Mouse (Mus musculus): ENCODE data around the gene Dctpp1. TPM values are rescaled to one million over a fixed set of nuclear protein-coding genes. Genes with fewer than 3 reads are reported as not detected.

Gene Dctpp1
- polyA plus RNA-seq, 1 experiment from 2014 or later: 136 TPM

- H3K4me3 ChIP-seq (replicated peaks): peak overlapping the region; percentile 83
- ATAC-seq (ENCODE audit: low read depth): peak; percentile 63; the same call in 1 of the 2 replicates
- H3K36me3 ChIP-seq: peaks cover 25% of the 10 kb centered on the region
- peaks cover 39% of the 10 kb centered on the region for H3K4me1 ChIP-seq (replicated peaks)
- DNase-seq: no peak
- H3K9ac ChIP-seq: peak overlapping the region; percentile 89
- peak overlapping the region; percentile 91 for H3K27ac ChIP-seq
- no peaks in the 10 kb centered on the region for H3K9me3 ChIP-seq (replicated peaks)
- 15% methylated on average over 26 of the region's 33 CpGs for WGBS (ENCODE audit: insufficient replicate concordance)
- no peaks in the 10 kb centered on the region for H3K27me3 ChIP-seq
- H3K4me2 ChIP-seq: peak overlapping the region; percentile 98
These were observed 15.6 kb downstream of the Dctpp1 start for GRCm38 (mm10) chr7:127244658-127245510.

GRCm38 (mm10) chr7:127243870-127244657 lies 16.4 kb downstream of the Dctpp1 start, which contains the start of gene Zfp771:
TSS of gene Zfp771 (plus strand) at chr7:127244274.
- Histone ChIP-seq H3K4me2 (peak within 1 kb of the TSS; percentile 98), H3K4me1 (replicated peaks) (peaks cover 39% of the 10 kb centered on the region), H3K36me3 (peaks cover 18% of the 10 kb centered on the region), H3K9ac (peak within 1 kb of the TSS; percentile 89), H3K27ac (peak within 1 kb of the TSS; percentile 93), H3K9me3 (replicated peaks) (no peaks in the 10 kb centered on the region), H3K4me3 (replicated peaks) (peak within 1 kb of the TSS; percentile 83), H3K27me3 (no peaks in the 10 kb centered on the region)
- DNase-seq: peak; percentile 92
- ATAC-seq (ENCODE audit: low read depth): peak; percentile 95
- 1% methylated on average over 55 of the region's 56 CpGs for WGBS (ENCODE audit: insufficient replicate concordance)

- Histone ChIP-seq H3K4me3 (replicated peaks) (peak overlapping the region; percentile 83), H3K9me3 (replicated peaks) (no peaks in the 10 kb centered on the region), H3K27me3 (no peaks in the 10 kb centered on the region), H3K4me1 (replicated peaks) (peaks cover 39% of the 10 kb centered on the region), H3K9ac (peak overlapping the region; percentile 89), H3K4me2 (peak overlapping the region; percentile 98), H3K36me3 (peaks cover 23% of the 10 kb centered on the region), H3K27ac (peak overlapping the region; percentile 93)
- no peak for ATAC-seq (ENCODE audit: low read depth)
- no peak for DNase-seq
- 43% methylated on average over 2 of the region's 2 CpGs for WGBS (ENCODE audit: insufficient replicate concordance)
These were observed 17.1 kb downstream of the Dctpp1 start for GRCm38 (mm10) chr7:127243361-127243867.

- peak overlapping the region; percentile 89 for H3K4me2 ChIP-seq
- no peaks in the 10 kb centered on the region for H3K27me3 ChIP-seq
- ATAC-seq (ENCODE audit: low read depth) (no peak), DNase-seq (no peak)
- H3K9ac ChIP-seq: no peak overlapping the region
- peaks cover 44% of the 10 kb centered on the region for H3K4me1 ChIP-seq (replicated peaks)
- H3K27ac ChIP-seq: no peak overlapping the region
- H3K4me3 ChIP-seq (replicated peaks): no peak overlapping the region
- no peaks in the 10 kb centered on the region for H3K9me3 ChIP-seq (replicated peaks)
- WGBS (ENCODE audit: insufficient replicate concordance): 92% methylated on average over 2 of the region's 2 CpGs
- peaks cover 51% of the 10 kb centered on the region for H3K36me3 ChIP-seq
These were observed 25.7 kb downstream of the Dctpp1 start for GRCm38 (mm10) chr7:127234777-127235176.

GRCm38 (mm10) chr7:127233765-127234164 lies 26.7 kb downstream of the Dctpp1 start:
- DNase-seq (no peak), ATAC-seq (ENCODE audit: low read depth) (no peak)
- peak overlapping the region; percentile 93 for H3K27ac ChIP-seq
- H3K4me2 ChIP-seq: peak overlapping the region; percentile 89
- no peaks in the 10 kb centered on the region for H3K9me3 ChIP-seq (replicated peaks)
- no peaks in the 10 kb centered on the region for H3K27me3 ChIP-seq
- H3K4me1 ChIP-seq (replicated peaks): peaks cover 47% of the 10 kb centered on the region
- H3K9ac ChIP-seq: peak overlapping the region; percentile 96
- peaks cover 49% of the 10 kb centered on the region for H3K36me3 ChIP-seq
- 2% methylated on average over 9 of the region's 9 CpGs for WGBS (ENCODE audit: insufficient replicate concordance)
- H3K4me3 ChIP-seq (replicated peaks): peak overlapping the region; percentile 97

- DNase-seq (peak; percentile 38), ATAC-seq (ENCODE audit: low read depth) (peak; percentile 62)
- Histone ChIP-seq H3K4me1 (replicated peaks) (peaks cover 51% of the 10 kb centered on the region), H3K9me3 (replicated peaks) (no peaks in the 10 kb centered on the region), H3K9ac (peak overlapping the region; percentile 96), H3K27ac (peak overlapping the region; percentile 93), H3K36me3 (peaks cover 45% of the 10 kb centered on the region), H3K27me3 (no peaks in the 10 kb centered on the region), H3K4me3 (replicated peaks) (peak overlapping the region; percentile 97), H3K4me2 (peak overlapping the region; percentile 89)
- under 1% methylated on average over 27 of the region's 27 CpGs for WGBS (ENCODE audit: insufficient replicate concordance)
These were observed 27.1 kb downstream of the Dctpp1 start for GRCm38 (mm10) chr7:127233368-127233749.

- no peaks in the 10 kb centered on the region for H3K27me3 ChIP-seq
- ATAC-seq (ENCODE audit: low read depth) (peak; percentile 86), DNase-seq (peak; percentile 73)
- peaks cover 40% of the 10 kb centered on the region for H3K36me3 ChIP-seq
- H3K4me3 ChIP-seq (replicated peaks): peak within 1 kb of the TSS; percentile 97
- peaks cover 54% of the 10 kb centered on the region for H3K4me1 ChIP-seq (replicated peaks)
- WGBS (ENCODE audit: insufficient replicate concordance): under 1% methylated on average over 64 of the region's 64 CpGs
- peak within 1 kb of the TSS; percentile 89 for H3K4me2 ChIP-seq
- H3K9me3 ChIP-seq (replicated peaks): no peaks in the 10 kb centered on the region
- peak within 1 kb of the TSS; percentile 93 for H3K27ac ChIP-seq
- peak within 1 kb of the TSS; percentile 96 for H3K9ac ChIP-seq
These were observed 27.7 kb downstream of the Dctpp1 start, which contains the start of the genes Zfp553 and Sept1 for GRCm38 (mm10) chr7:127232622-127233367. TSS of gene Zfp553 (plus strand) at chr7:127233061. TSS of gene Sept1 (minus strand) at chr7:127233130.

- peak overlapping the region; percentile 96 for H3K9ac ChIP-seq
- peaks cover 32% of the 10 kb centered on the region for H3K36me3 ChIP-seq
- peak overlapping the region; percentile 89 for H3K4me2 ChIP-seq
- WGBS (ENCODE audit: insufficient replicate concordance): 3% methylated on average over 20 of the region's 20 CpGs
- peak overlapping the region; percentile 93 for H3K27ac ChIP-seq
- DNase-seq (no peak), ATAC-seq (ENCODE audit: low read depth) (peak; percentile 5; the same call in 1 of the 2 replicates)
- H3K9me3 ChIP-seq (replicated peaks): no peaks in the 10 kb centered on the region
- H3K27me3 ChIP-seq: no peaks in the 10 kb centered on the region
- peaks cover 62% of the 10 kb centered on the region for H3K4me1 ChIP-seq (replicated peaks)
- H3K4me3 ChIP-seq (replicated peaks): peak overlapping the region; percentile 97
These were observed 28.5 kb downstream of the Dctpp1 start for GRCm38 (mm10) chr7:127231826-127232621.

- Histone ChIP-seq H3K27me3 (no peaks in the 10 kb centered on the region), H3K9ac (peak overlapping the region; percentile 96), H3K4me3 (replicated peaks) (peak overlapping the region; percentile 97), H3K4me1 (replicated peaks) (peaks cover 68% of the 10 kb centered on the region), H3K27ac (peak overlapping the region; percentile 93), H3K9me3 (replicated peaks) (no peaks in the 10 kb centered on the region), H3K4me2 (peak overlapping the region; percentile 89), H3K36me3 (peaks cover 25% of the 10 kb centered on the region)
- ATAC-seq (ENCODE audit: low read depth): no peak
- DNase-seq: no peak
- 50% methylated on average over 3 of the region's 3 CpGs for WGBS (ENCODE audit: insufficient replicate concordance)
These were observed 29.1 kb downstream of the Dctpp1 start for GRCm38 (mm10) chr7:127231376-127231775.

Data from liver, embryonic 13.5 days (tissue).